8 mouse cellular contexts compared by ENCODE assay signal in genomic region chr14:48421996-48422395, GRCm38 (mm10). TPM values are rescaled to one million over a fixed set of nuclear protein-coding genes. Genes with fewer than 3 reads are reported as not detected.
DNase-seq lines count a peak whose midpoint lies in the region; ATAC-seq lines count a peak whose summit lies in the region.

No protein-coding gene starts in this region.

- peak overlapping the region; percentile 33 for H3K4me2 ChIP-seq in embryonic facial prominence, embryonic 12.5 days (replicated peaks)
- no peak overlapping the region for H3K4me2 ChIP-seq in hindbrain, embryonic 11.5 days (replicated peaks; ENCODE audit: low read depth, low read length)
- peak overlapping the region; percentile 33 for H3K4me2 ChIP-seq in liver, embryonic 13.5 days

- H3K9ac ChIP-seq in embryonic facial prominence, embryonic 12.5 days, result no peak overlapping the region
- 0 out of 2 replicates have a peak overlapping the region, but pooled peaks have one; percentile 1 for H3K9ac ChIP-seq in hindbrain, embryonic 11.5 days (ENCODE audit: low read depth, low read length)
- H3K9ac ChIP-seq in liver, embryonic 13.5 days, result no peak overlapping the region

- no peaks in the 10 kb centered on the region for H3K36me3 ChIP-seq in embryonic facial prominence, embryonic 12.5 days
- no peaks in the 10 kb centered on the region for H3K36me3 ChIP-seq in hindbrain, embryonic 11.5 days (ENCODE audit: control insufficient read depth, insufficient read depth, low read length)
- no peaks in the 10 kb centered on the region for H3K36me3 ChIP-seq in liver, embryonic 13.5 days

- no peak overlapping the region for H3K27ac ChIP-seq in embryonic facial prominence, embryonic 12.5 days
- H3K27ac ChIP-seq in hindbrain, embryonic 11.5 days (ENCODE audit: low read depth, low read length), result no peak overlapping the region
- no peak overlapping the region for H3K27ac ChIP-seq in liver, embryonic 13.5 days

- DNase-seq in urinary bladder, postnatal 14 days (ENCODE audit: low spot score), result peak; percentile 15
- no peak for DNase-seq in urinary bladder, adult 2 months (ENCODE audit: low spot score)
- peak; percentile 20 for DNase-seq in hindbrain, embryonic 11.5 days (ENCODE audit: low spot score)
- no peak for DNase-seq in liver, embryonic 13.5 days
- peak; percentile 78 for DNase-seq in naive thymus-derived CD4-positive, alpha-beta T cell, adult 2 months (ENCODE audit: low read depth)
- no peak for DNase-seq in ovary, postnatal 14 days (ENCODE audit: low spot score)
- no peak for DNase-seq in layer of hippocampus, postnatal 36 days

- H3K4me1 ChIP-seq in embryonic facial prominence, embryonic 12.5 days, result peaks cover 4% of the 10 kb centered on the region; the same call in 1 of the 2 replicates
- no peaks in the 10 kb centered on the region for H3K4me1 ChIP-seq in hindbrain, embryonic 11.5 days (replicated peaks; ENCODE audit: control insufficient read depth, insufficient read depth, low read length)
- H3K4me1 ChIP-seq in liver, embryonic 13.5 days (replicated peaks), result peaks cover 4% of the 10 kb centered on the region; the same call in 1 of the 2 replicates

- WGBS in embryonic facial prominence, embryonic 12.5 days, result 22% methylated on average over 6 of the region's 6 CpGs
- 18% methylated on average over 6 of the region's 6 CpGs for WGBS in hindbrain, embryonic 11.5 days
- WGBS in liver, embryonic 13.5 days (ENCODE audit: insufficient replicate concordance), result 2% methylated on average over 6 of the region's 6 CpGs

- no peak for ATAC-seq in embryonic facial prominence, embryonic 12.5 days (ENCODE audit: insufficient number of reproducible peaks, insufficient read depth, low FRiP score, low TSS enrichment)
- peak; percentile 49 for ATAC-seq in hindbrain, embryonic 11.5 days (ENCODE audit: low FRiP score)
- peak; percentile 68 for ATAC-seq in liver, embryonic 13.5 days (ENCODE audit: low read depth)

- no peak overlapping the region for H3K4me3 ChIP-seq in embryonic facial prominence, embryonic 12.5 days
- H3K4me3 ChIP-seq in hindbrain, embryonic 11.5 days (ENCODE audit: low read depth, low read length), result no peak overlapping the region
- no peak overlapping the region for H3K4me3 ChIP-seq in liver, embryonic 13.5 days (replicated peaks)

- H3K9me3 ChIP-seq in embryonic facial prominence, embryonic 12.5 days, result no peaks in the 10 kb centered on the region
- H3K9me3 ChIP-seq in hindbrain, embryonic 11.5 days (ENCODE audit: control insufficient read depth, low read length), result no peaks in the 10 kb centered on the region
- H3K9me3 ChIP-seq in liver, embryonic 13.5 days (replicated peaks), result no peaks in the 10 kb centered on the region

- H3K27me3 ChIP-seq in embryonic facial prominence, embryonic 12.5 days, result 0 out of 2 replicates have a peak, but pooled peaks cover 4% of the 10 kb centered on the region
- H3K27me3 ChIP-seq in hindbrain, embryonic 11.5 days (ENCODE audit: control insufficient read depth, insufficient read depth, low read length), result no peaks in the 10 kb centered on the region
- H3K27me3 ChIP-seq in liver, embryonic 13.5 days, result no peaks in the 10 kb centered on the region

RNA-seq across cellular contexts. Expression of gene Tmem260, which starts 23.9 kb away (rescaled TPM):
- polyA plus RNA-seq in urinary bladder, adult 2 months (2012; rRNA removed), result 13.8 and 14.6 TPM in 2 replicates
- polyA plus RNA-seq in embryonic facial prominence, embryonic 12.5 days (2016; fragmentation: Nextera tagmentation; extraction: Ambion mirVana), result 31.1 and 31.4 TPM in 2 replicates
- 23.3 and 24.6 TPM in 2 replicates for polyA plus RNA-seq in hindbrain, embryonic 11.5 days (2014; fragmentation: Nextera tagmentation; extraction: Ambion mirVana)
- polyA plus RNA-seq in liver, embryonic 13.5 days (2015; fragmentation: Nextera tagmentation; extraction: Ambion mirVana), result 6.3 and 7.5 TPM in 2 replicates
- 10 to 100 TPM; 25.3 to 26.4 TPM for total RNA-seq in layer of hippocampus, postnatal 36 days (2021)

Comparison
In these comparisons a context has a peak if more than half of its experiments do, and no peak if none do; other contexts are left out.
1. DNase-seq: peak in urinary bladder, postnatal 14 days (single experiment), hindbrain, embryonic 11.5 days (single experiment) and naive thymus-derived CD4-positive, alpha-beta T cell, adult 2 months (single experiment); none in urinary bladder, adult 2 months (single experiment), liver, embryonic 13.5 days (single experiment), ovary, postnatal 14 days (single experiment) and layer of hippocampus, postnatal 36 days (0 of 2).